Mouse (Mus musculus) frontal cortex, postnatal 10 days (tissue): ENCODE measurements around the gene Arhgap24.

Experiments
- DNase-seq, 2 experiments: peaks; one replicate each; pipeline ENCODE4 v3.0.0; 2022; ENCODE audit warnings: low spot score in 2 of 2, mixed read lengths in 1 of 2

Arhgap24 gene

GRCm38 (mm10) chr5:102742554-102743255 is 261.5 kb downstream of the Arhgap24 start:
- DNase-seq = no peak

GRCm38 (mm10) chr5:102743436-102743835 is 262.2 kb downstream of the Arhgap24 start:
- no peak for DNase-seq

- DNase-seq = no peak
Measured at GRCm38 (mm10) chr5:102744051-102744450, 262.9 kb downstream of the Arhgap24 start.

DNA sequence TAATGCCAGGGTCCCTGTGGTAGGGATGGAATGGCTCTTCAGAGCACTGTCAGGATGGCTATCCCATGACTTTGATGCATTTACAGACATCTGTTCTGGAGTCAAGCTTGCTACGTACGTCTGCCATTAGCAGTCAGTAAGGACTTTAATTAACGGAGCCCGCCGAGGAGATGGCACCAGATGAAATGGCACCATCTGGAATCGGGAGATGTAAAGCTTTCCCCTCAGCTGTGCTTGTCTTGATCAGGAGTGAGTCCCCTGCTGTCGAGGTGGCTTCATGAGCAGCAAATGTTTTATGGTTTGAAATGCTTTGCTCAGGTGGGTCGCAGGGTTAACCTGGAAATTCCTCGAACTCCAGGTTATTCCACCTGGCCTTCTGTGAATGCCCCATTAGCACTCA is 267.0 kb downstream of the Arhgap24 start:
- no peak for DNase-seq

GRCm38 (mm10) chr5:102749020-102749419 is 267.8 kb downstream of the Arhgap24 start:
- peak; percentile 16 to 25 for DNase-seq

GRCm38 (mm10) chr5:102750674-102751073 is 269.5 kb downstream of the Arhgap24 start:
- DNase-seq = no peak

GRCm38 (mm10) chr5:102751661-102752307 is 270.6 kb downstream of the Arhgap24 start:
- no peak for DNase-seq

- DNase-seq = no peak
Measured at GRCm38 (mm10) chr5:102752308-102752663, 271.1 kb downstream of the Arhgap24 start.

DNA sequence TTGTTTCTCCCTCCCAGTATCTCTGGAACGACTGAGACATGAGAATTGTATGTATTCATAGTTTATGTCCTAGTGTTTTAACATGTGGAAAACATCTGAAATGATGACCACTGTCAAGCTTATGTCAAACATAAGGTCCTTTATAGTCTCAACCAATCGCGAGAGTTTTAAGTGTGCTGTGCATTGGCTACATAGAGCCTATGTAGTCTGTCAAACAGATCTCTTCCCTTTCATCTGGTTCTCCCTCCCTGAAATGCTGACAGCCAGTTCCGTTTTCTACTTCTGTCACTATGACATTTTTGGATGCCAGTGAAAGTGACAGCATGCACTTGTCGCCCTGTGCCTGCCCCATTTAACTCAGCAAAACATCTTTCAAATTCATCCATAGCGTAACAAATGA is 275.8 kb downstream of the Arhgap24 start:
- DNase-seq = no peak

GRCm38 (mm10) chr5:102765694-102766093 is 284.5 kb downstream of the Arhgap24 start:
- no peak for DNase-seq

DNA sequence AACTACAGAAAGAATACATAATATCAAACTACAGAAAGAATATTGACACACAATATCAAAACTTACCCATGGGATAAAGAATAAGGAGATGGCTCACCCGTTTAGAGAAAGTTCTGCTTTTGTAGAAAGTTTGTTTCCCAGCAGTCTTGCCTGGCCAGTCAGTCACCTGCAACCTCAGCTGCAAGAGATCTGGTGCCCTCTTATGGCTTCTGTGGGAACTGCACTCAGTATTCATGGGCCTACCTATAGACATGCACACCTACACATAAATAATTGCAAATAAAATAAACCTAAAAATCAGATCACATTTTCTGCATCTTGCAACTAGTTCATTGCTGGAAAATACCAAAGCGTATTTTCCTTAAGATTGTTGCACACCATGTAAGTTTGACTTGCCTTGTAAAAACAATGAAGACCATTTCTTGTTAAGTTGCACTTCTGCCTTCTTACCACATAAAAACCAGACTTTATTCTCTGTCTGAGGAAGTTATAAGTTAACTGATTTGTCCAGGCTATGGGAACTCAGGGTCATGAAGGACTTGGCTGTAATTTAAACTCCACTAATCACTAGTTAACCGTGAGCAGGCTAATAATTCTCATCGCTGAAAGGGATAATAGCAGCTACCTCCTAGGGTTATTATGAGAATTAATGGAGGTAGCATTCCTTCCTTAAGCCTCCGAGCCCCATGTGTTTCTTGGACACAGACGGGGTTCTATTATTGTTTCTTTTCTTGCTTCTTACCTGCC is 285.3 kb downstream of the Arhgap24 start:
- no peak for DNase-seq

GRCm38 (mm10) chr5:102767058-102767444 is 285.9 kb downstream of the Arhgap24 start:
- DNase-seq = no peak

GRCm38 (mm10) chr5:102767822-102768221 is 286.6 kb downstream of the Arhgap24 start:
- DNase-seq = no peak

GRCm38 (mm10) chr5:102768385-102769080 is 287.3 kb downstream of the Arhgap24 start:
- no peak for DNase-seq

GRCm38 (mm10) chr5:102770611-102771010 is 289.4 kb downstream of the Arhgap24 start:
- no peak for DNase-seq

GRCm38 (mm10) chr5:102774500-102774899 is 293.3 kb downstream of the Arhgap24 start:
- DNase-seq = no peak

GRCm38 (mm10) chr5:102777255-102777654 is 296.1 kb downstream of the Arhgap24 start:
- no peak for DNase-seq

- no peak for DNase-seq
Measured at GRCm38 (mm10) chr5:102777852-102778251, 296.7 kb downstream of the Arhgap24 start.

DNA sequence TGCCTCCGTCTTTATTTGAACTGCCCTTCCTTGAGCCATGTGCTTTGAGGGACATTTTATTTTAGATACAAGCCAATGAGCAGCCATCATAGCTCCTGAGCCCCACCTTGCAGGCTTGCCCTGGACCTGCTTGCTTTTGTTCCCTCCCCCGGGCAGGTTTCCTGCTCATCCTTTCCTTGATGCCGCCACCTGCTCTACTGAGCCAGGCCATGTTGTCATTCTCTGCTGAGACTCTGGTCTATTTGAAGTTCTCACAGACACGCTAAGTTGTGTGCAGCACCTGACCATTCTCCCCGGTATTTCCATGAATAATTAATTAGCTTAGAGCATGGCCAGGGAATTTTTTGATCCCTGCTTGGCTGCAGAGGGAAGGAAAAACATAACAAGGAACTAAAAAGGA is 297.1 kb downstream of the Arhgap24 start:
- DNase-seq = no peak

DNA sequence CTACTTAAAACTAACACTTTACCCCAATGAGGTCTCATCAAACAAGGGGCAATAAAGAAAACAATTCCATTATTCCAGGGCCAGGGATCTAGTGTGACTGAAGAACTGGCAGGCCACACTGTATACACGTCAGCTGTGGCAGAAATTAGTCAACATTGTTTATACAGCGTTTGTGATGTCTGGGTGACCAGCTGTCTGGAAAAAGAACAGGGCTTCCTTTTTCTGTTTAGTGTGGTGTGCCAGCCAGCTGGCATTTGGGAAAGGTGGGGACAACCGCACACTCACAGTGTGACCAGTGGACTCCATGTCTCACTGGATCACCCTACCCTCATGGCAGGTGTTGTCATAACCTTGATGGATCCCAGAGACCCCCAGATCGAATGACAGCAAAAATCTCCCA is 302.4 kb downstream of the Arhgap24 start:
- DNase-seq = no peak

DNA sequence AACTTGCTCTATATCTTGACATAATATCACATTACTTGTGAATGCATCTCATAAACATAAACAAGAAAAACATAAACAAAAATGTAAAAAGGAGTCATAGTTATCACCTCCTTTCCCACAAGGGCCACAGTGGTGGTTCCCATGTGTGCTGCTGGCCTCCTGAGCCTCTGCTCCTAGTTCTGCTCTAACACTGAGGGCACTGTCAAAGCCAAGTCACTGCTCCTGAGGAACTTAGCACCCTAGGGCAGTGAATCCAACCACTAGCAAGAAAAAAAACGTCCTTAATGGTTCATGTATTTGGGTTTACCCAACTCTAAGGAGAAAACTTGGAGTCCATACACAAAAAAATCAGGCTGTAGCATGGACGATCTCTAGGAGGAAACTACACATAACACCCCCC is 304.9 kb downstream of the Arhgap24 start:
- no peak for DNase-seq

DNA sequence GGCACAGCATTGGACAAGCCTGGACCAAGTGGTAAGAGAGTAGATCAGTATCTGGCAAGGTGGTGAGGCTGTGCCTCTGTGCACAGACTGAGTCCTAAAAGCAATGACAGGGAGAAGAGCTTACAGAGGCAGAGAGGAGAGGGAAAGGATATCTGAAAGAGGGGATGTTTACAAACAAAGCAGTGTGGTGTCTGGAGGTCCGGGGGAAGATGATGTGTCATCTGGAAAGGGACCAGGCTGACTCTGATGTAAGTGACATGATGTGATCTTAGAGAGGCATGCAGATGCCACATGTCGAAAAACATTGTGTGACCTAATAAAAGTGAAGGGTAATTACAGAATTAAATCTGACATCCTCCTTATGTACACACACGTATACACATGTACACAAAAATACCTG is 307.2 kb downstream of the Arhgap24 start:
- DNase-seq = no peak
